Mouse (Mus musculus) gastrocnemius, postnatal 25 days (tissue): ENCODE results near the gene Pten. TPM values are rescaled to one million over a fixed set of nuclear protein-coding genes. Genes with fewer than 3 reads are reported as not detected.
"Not testable (repeated sequence)": the region's sequence is repeated elsewhere in the genome, so short reads cannot be mapped to it uniquely, and the experiment has no call there.

Source experiments
- DNase-seq: peaks from one replicate; pipeline ENCODE4 v3.0.0; 2022
- total RNA-seq, 2 experiments: library from RNA; stranded (reverse); gene quantifications; 1 replicate in 1 of 2; 2 replicates in 1 of 2; pipeline ENCODE4 v1.2.3; 2021

The Pten gene
- total RNA-seq, 2 experiments from 2014 or later = 31.8 to 35.9 TPM

GRCm38 (mm10) chr19:32754188-32755000 is 2.9 kb upstream of the Pten start:
- no peak for DNase-seq

- DNase-seq = no peak
Measured at GRCm38 (mm10) chr19:32755104-32755791, 2.0 kb upstream of the Pten start.

GRCm38 (mm10) chr19:32755792-32756635 is 1.3 kb upstream of the Pten start:
- peak; percentile 95 for DNase-seq

GRCm38 (mm10) chr19:32756636-32756899 is 729 bp upstream of the Pten start:
- no peak for DNase-seq

GRCm38 (mm10) chr19:32757831-32758792 is 815 bp downstream of the Pten start:
- peak; percentile 49 for DNase-seq

- DNase-seq = no peak
Measured at GRCm38 (mm10) chr19:32758793-32759161, 1.5 kb downstream of the Pten start.

- no peak for DNase-seq
Measured at GRCm38 (mm10) chr19:32759357-32760024, 2.2 kb downstream of the Pten start.

- no peak for DNase-seq
Measured at GRCm38 (mm10) chr19:32760499-32760898, 3.2 kb downstream of the Pten start.

GRCm38 (mm10) chr19:32761162-32761561 is 3.9 kb downstream of the Pten start:
- no peak for DNase-seq

- no peak for DNase-seq
Measured at GRCm38 (mm10) chr19:32762493-32762892, 5.2 kb downstream of the Pten start.

GRCm38 (mm10) chr19:32778411-32778810 is 21.1 kb downstream of the Pten start:
- DNase-seq = no peak

- DNase-seq = no peak
Measured at GRCm38 (mm10) chr19:32779131-32779530, 21.8 kb downstream of the Pten start.

GRCm38 (mm10) chr19:32781305-32782071 is 24.2 kb downstream of the Pten start:
- no peak for DNase-seq

- peak; percentile 10 for DNase-seq
Measured at GRCm38 (mm10) chr19:32787388-32787787, 30.1 kb downstream of the Pten start.

GRCm38 (mm10) chr19:32788016-32788415 is 30.7 kb downstream of the Pten start:
- DNase-seq = not testable (repeated sequence)

GRCm38 (mm10) chr19:32789535-32789934 is 32.2 kb downstream of the Pten start:
- no peak for DNase-seq

- peak; percentile 62 for DNase-seq
Measured at GRCm38 (mm10) chr19:32792610-32793009, 35.3 kb downstream of the Pten start.

- DNase-seq = no peak
Measured at GRCm38 (mm10) chr19:32793901-32794300, 36.6 kb downstream of the Pten start.

GRCm38 (mm10) chr19:32800557-32800956 is 43.3 kb downstream of the Pten start:
- DNase-seq = no peak

- no peak for DNase-seq
Measured at GRCm38 (mm10) chr19:32804703-32805102, 47.4 kb downstream of the Pten start.
